In the genomic region with DNA sequence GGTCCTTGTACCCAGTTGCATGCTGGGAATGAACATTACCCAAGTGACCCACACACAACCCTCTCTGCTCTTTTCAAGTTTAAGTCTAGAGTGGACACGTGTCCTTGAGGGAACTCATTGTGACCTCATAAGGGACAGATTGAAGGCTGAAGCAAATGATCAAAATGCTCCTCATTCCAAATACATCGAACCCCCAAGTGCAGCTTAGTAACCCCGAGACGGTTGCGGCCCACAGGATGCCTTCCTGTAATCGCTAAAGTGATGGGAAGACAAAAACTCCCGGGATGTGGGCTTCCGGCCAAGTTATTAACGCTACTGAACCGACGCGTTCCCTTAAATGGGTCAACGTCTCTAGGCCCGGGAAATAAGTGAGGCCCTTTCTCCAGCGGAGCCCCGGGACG, we compare ENCODE assay signal across 8 mouse cellular contexts. TPM values are rescaled to one million over a fixed set of nuclear protein-coding genes. Genes with fewer than 3 reads are reported as not detected.
A peak's percentile ranks its signal among the peaks of the same experiment; 100 is the strongest.
DNase-seq lines count a peak whose midpoint lies in the region; ATAC-seq and TF ChIP-seq lines count a peak whose summit lies in the region.

No protein-coding gene starts in this region.

- TF ChIP-seq CTCF in thymus, adult 2 months (IDR thresholded peaks at IDR 0.05; ENCODE audit: borderline replicate concordance, control insufficient read depth, extremely low read depth, insufficient read depth, low read length, poor library complexity), result no peak
- no peak for TF ChIP-seq CTCF in stomach, postnatal 0 days (IDR thresholded peaks at IDR 0.05; ENCODE audit: low read depth)

- no peak for DNase-seq in thymus, adult 2 months
- DNase-seq in thymus, postnatal 0 days (ENCODE audit: low spot score), result no peak
- DNase-seq in stomach, postnatal 0 days (ENCODE audit: low spot score), result no peak
- DNase-seq in right cerebral cortex, postnatal 4 days, result no peak
- no peak for DNase-seq in cerebellum, adult 9-11 months

- H3K9ac ChIP-seq in limb, embryonic 15.5 days, result peak overlapping the region; percentile 85
- peak overlapping the region; percentile 89 for H3K9ac ChIP-seq in stomach, postnatal 0 days (ENCODE audit: low read length)

- H3K4me3 ChIP-seq in erythroblast, embryonic 14.5 days (replicated peaks), result peak overlapping the region; percentile 95
- H3K4me3 ChIP-seq in thymus, adult 2 months (ENCODE audit: control insufficient read depth, insufficient read depth, low read length), result peak overlapping the region; percentile 69
- H3K4me3 ChIP-seq in limb, embryonic 15.5 days, result peak overlapping the region; percentile 94
- peak overlapping the region; percentile 80 for H3K4me3 ChIP-seq in stomach, postnatal 0 days (ENCODE audit: low read depth, low read length)

- H3K4me2 ChIP-seq in limb, embryonic 15.5 days, result peak overlapping the region; percentile 64
- H3K4me2 ChIP-seq in stomach, postnatal 0 days (replicated peaks; ENCODE audit: low read depth), result peak overlapping the region; percentile 58

- ATAC-seq in erythroblast, adult 5-6 weeks (replicated peaks; ENCODE audit: low FRiP score, poor library complexity, severe bottlenecking), result no peak
- no peak for ATAC-seq in limb, embryonic 15.5 days (ENCODE audit: insufficient number of reproducible peaks, low FRiP score, low TSS enrichment, low read depth)
- no peak for ATAC-seq in stomach, postnatal 0 days (ENCODE audit: low FRiP score, low TSS enrichment)

- WGBS in thymus, adult 2 months, result 1% methylated on average over 17 of the region's 17 CpGs
- under 1% methylated on average over 17 of the region's 17 CpGs for WGBS in limb, embryonic 15.5 days
- under 1% methylated on average over 17 of the region's 17 CpGs for WGBS in stomach, postnatal 0 days

- H3K9me3 ChIP-seq in erythroblast, embryonic 14.5 days (ENCODE audit: control insufficient read depth, low read length), result no peaks in the 10 kb centered on the region
- H3K9me3 ChIP-seq in limb, embryonic 15.5 days, result no peaks in the 10 kb centered on the region
- H3K9me3 ChIP-seq in stomach, postnatal 0 days (ENCODE audit: control insufficient read depth, low read length), result no peaks in the 10 kb centered on the region

- no peak for TF ChIP-seq POLR2A in thymus, adult 2 months (IDR thresholded peaks at IDR 0.05; ENCODE audit: control insufficient read depth, extremely low read depth, insufficient read depth, low read length, poor library complexity)

- H3K27me3 ChIP-seq in erythroblast, embryonic 14.5 days (ENCODE audit: control insufficient read depth), result no peaks in the 10 kb centered on the region
- H3K27me3 ChIP-seq in thymus, adult 2 months (ENCODE audit: control insufficient read depth, insufficient read depth, low read length), result no peaks in the 10 kb centered on the region
- H3K27me3 ChIP-seq in limb, embryonic 15.5 days, result no peaks in the 10 kb centered on the region
- H3K27me3 ChIP-seq in stomach, postnatal 0 days (ENCODE audit: control insufficient read depth, insufficient read depth, low read length), result no peaks in the 10 kb centered on the region

- H3K4me1 ChIP-seq in erythroblast, embryonic 14.5 days (ENCODE audit: control insufficient read depth), result peaks cover 51% of the 10 kb centered on the region
- peaks cover 15% of the 10 kb centered on the region for H3K4me1 ChIP-seq in thymus, adult 2 months (replicated peaks; ENCODE audit: control insufficient read depth, insufficient read depth, low read length)
- H3K4me1 ChIP-seq in limb, embryonic 15.5 days, result peaks cover 46% of the 10 kb centered on the region
- no peaks in the 10 kb centered on the region for H3K4me1 ChIP-seq in stomach, postnatal 0 days (replicated peaks; ENCODE audit: control insufficient read depth, insufficient read depth)

- peak overlapping the region; percentile 20; the same call in 1 of the 2 replicates for H3K27ac ChIP-seq in thymus, adult 2 months (ENCODE audit: control insufficient read depth, insufficient read depth, low read length)
- H3K27ac ChIP-seq in limb, embryonic 15.5 days, result peak overlapping the region; percentile 89
- H3K27ac ChIP-seq in stomach, postnatal 0 days (replicated peaks), result peak overlapping the region; percentile 88

- H3K36me3 ChIP-seq in erythroblast, embryonic 14.5 days (ENCODE audit: control insufficient read depth), result peaks cover 36% of the 10 kb centered on the region
- H3K36me3 ChIP-seq in thymus, adult 2 months (ENCODE audit: control insufficient read depth, insufficient read depth, low read length), result peaks cover 5% of the 10 kb centered on the region; the same call in 1 of the 2 replicates
- peaks cover 24% of the 10 kb centered on the region for H3K36me3 ChIP-seq in limb, embryonic 15.5 days
- H3K36me3 ChIP-seq in stomach, postnatal 0 days (ENCODE audit: control insufficient read depth, insufficient read depth, low read length), result 0 out of 2 replicates have a peak, but pooled peaks cover 3% of the 10 kb centered on the region

- TF ChIP-seq EP300 in stomach, postnatal 0 days (optimal IDR thresholded peaks at IDR 0.05), result no peak

RNA-seq across cellular contexts. Expression of a gene that starts 0.4 kb away (rescaled TPM):
- polyA plus RNA-seq in erythroblast, embryonic 14.5 days (2012), result 7.1 and 10.6 TPM in 2 replicates
- 112 and 129 TPM in 2 replicates for total RNA-seq in erythroblast, adult 5-6 weeks (2015; ENCODE audit: low replicate concordance)
- total RNA-seq in erythroblast, adult 5-6 weeks (2017; ENCODE audit: low replicate concordance), result 49.9 and 77.7 TPM in 2 replicates
- polyA plus RNA-seq in thymus, adult 2 months (2012; rRNA removed), result 11.6 and 12.5 TPM in 2 replicates
- polyA plus RNA-seq in thymus, postnatal 0 days (2015; fragmentation: Nextera tagmentation; extraction: Ambion mirVana), result 221 and 276 TPM in 2 replicates
- polyA plus RNA-seq in limb, embryonic 15.5 days (2015; fragmentation: Nextera tagmentation; extraction: Ambion mirVana), result 311 and 319 TPM in 2 replicates
- 370 and 385 TPM in 2 replicates for polyA plus RNA-seq in stomach, postnatal 0 days (2015; fragmentation: Nextera tagmentation; extraction: Ambion mirVana)

RNA-seq across cellular contexts. Expression of a gene that starts 4.1 kb away (rescaled TPM):
- polyA plus RNA-seq in erythroblast, embryonic 14.5 days (2012), result 1.4 and 1.9 TPM in 2 replicates
- total RNA-seq in erythroblast, adult 5-6 weeks (2015; ENCODE audit: low replicate concordance), result 4.2 and 6.9 TPM in 2 replicates
- 8.6 and 10.2 TPM in 2 replicates for total RNA-seq in erythroblast, adult 5-6 weeks (2017; ENCODE audit: low replicate concordance)
- polyA plus RNA-seq in thymus, adult 2 months (2012; rRNA removed), result 27.5 and 36.8 TPM in 2 replicates
- 8.9 and 10.0 TPM in 2 replicates for polyA plus RNA-seq in thymus, postnatal 0 days (2015; fragmentation: Nextera tagmentation; extraction: Ambion mirVana)
- 6.9 and 9.1 TPM in 2 replicates for polyA plus RNA-seq in limb, embryonic 15.5 days (2015; fragmentation: Nextera tagmentation; extraction: Ambion mirVana)
- 3.8 and 4.7 TPM in 2 replicates for polyA plus RNA-seq in stomach, postnatal 0 days (2015; fragmentation: Nextera tagmentation; extraction: Ambion mirVana)

Comparison
In these comparisons a context has a peak if more than half of its experiments do, and no peak if none do; other contexts are left out.
1. RNA of a gene that starts 0.4 kb away (polyA plus RNA-seq): 370 to 385 TPM in stomach, postnatal 0 days, 311 to 319 TPM in limb, embryonic 15.5 days and 221 to 276 TPM in thymus, postnatal 0 days; 11.6 to 12.5 TPM in thymus, adult 2 months and 7.1 to 10.6 TPM in erythroblast, embryonic 14.5 days; every median in the first group is over 10 times any median in the second.
2. H3K27ac ChIP-seq: peak in every context shown above with its lines; median percentile 89 in limb, embryonic 15.5 days; 88 in stomach, postnatal 0 days; 20 in thymus, adult 2 months.
3. Peak in every context shown above with its lines, with median percentiles within 50 percentile points of each other: H3K4me3 ChIP-seq.